Mouse (Mus musculus): ENCODE measurements at regions not wholly inside any gene's neighbourhood (a gene's known extent, or its start where the extent isn't known, plus 50 kb on each side); places are given as distances from the start of the nearest gene placed in this dataset.

DNA sequence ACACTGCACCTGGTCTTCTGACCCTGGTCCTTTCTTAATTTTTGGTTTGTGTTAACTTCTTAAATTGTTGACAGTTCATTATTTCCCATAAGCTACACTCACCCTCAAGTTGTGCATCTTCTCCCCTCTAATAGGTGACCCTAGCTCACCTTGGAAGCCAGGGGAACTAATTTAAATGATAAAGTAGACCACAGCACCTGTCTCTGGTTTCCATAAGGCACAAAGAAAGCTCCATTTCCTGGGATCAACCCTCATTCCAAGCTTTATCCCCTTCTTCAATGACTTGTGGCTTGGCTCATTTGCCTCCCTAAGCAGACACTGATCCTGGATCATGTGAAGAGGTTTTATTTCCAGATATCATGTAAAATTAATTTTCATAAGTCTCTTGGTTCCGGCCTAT, 276.1 kb upstream of the Tle4 start:
- no peak for TF ChIP-seq POLR2A (IDR thresholded peaks at IDR 0.05; ENCODE audit: borderline replicate concordance, low read depth, low read length)
- no peak for TF ChIP-seq CTCF (IDR thresholded peaks at IDR 0.05; ENCODE audit: low read depth, low read length)
